Mouse (Mus musculus): Measurements from ENCODE around the gene Ush2a.

Ush2a gene

DNA sequence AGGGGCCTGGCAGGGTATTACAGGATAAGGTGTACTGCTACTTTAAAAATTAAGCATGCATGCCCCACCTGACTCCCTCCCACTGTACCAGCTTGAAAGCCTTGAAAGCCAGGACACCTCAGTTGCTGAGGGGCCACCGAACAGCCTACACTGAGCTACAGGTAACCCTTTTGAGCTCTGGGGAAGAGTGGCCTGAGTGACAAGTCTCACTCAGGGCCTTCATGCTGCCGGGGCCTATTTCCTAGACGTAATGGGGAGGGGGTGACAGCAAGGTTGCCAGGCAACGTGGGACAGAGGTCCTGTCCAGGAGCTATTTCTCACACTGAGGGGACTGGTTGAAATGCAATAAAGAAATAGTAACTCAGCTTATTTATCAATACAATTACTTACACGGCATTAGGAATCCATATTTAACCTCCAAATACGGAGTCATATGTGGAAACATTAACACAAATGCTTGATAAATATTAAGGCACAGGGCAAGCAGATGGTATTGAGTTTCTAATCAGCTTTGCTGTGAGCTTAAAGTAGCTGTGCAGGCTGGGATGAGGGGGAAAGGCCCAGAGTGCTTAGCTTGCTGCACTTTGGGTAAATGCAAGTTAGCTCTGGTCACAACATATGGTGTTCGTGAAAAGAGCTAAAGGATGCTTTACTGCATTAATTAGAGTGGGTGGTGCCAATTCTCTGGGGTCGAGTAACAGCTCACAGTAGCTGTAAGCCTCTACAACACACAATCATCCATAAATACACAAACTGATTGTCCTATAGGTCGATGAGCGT is at the start of gene Ush2a:
Gene Ush2a, plus strand, starts transcription at position 121 of the 780 bp plus-strand sequence.
- DNase-seq (ENCODE audit: low read depth): no peak

DNA sequence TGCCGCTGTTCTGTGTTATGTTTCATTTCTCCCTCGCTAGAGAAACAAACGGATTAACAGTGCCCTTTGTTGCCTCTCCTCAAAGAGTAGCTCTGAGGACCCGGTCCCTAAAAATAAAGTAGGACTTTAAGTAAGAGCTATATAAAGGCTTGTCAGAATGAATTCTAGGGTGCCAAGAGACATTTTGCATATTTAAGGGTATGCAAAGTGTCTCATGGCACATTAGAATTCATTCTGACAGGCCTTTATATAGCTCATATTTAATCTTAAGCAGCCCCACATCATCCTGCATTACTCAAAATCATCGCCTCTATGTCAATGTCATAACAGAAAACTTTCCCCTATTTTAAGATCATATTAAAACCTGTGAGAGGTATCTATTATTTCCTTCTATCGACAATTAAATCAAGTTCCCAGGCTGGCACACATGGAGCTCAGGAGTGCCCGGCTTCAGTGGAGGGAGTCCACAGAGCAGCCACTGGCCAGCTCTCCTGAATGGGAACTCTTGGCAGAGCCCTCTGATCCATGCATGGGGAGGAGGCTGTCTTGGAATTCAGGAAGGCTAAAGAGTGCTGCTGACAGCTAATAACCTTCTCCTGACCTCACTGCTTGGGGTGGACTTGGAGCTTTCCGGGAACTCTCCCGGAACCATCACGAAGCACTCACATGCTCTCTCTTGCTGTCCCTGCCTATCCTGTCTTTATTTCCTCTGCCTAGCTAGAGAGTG is 46.8 kb upstream of the Ush2a start:
- no peak for DNase-seq (ENCODE audit: low read depth)

DNA sequence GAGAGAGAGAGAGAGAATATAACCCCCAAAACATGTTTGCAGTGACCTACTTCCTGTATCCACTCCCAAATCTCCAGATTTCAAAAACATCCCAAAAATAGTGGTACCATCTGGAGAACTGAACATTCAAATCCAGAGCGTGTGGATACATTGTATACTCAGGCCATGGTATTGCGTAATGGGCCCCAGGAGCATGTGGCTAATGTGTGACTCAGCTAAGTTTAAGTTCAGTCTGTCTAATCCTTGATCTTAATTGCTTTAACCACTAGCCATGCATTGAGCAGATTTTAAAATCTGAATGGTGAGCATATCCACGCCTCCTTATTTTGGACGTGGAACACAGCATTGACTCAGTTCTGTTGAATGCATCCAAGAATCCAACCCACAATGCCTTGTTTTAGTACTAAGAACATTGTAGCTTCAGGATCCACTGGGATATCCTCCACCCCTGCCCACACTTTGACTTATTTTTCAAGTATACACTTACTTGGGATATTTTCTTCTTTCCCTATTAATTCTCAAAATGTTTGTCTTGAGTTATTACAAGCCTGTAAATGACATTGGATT is 40.5 kb upstream of the Ush2a start:
- DNase-seq (ENCODE audit: low read depth): no peak

DNA sequence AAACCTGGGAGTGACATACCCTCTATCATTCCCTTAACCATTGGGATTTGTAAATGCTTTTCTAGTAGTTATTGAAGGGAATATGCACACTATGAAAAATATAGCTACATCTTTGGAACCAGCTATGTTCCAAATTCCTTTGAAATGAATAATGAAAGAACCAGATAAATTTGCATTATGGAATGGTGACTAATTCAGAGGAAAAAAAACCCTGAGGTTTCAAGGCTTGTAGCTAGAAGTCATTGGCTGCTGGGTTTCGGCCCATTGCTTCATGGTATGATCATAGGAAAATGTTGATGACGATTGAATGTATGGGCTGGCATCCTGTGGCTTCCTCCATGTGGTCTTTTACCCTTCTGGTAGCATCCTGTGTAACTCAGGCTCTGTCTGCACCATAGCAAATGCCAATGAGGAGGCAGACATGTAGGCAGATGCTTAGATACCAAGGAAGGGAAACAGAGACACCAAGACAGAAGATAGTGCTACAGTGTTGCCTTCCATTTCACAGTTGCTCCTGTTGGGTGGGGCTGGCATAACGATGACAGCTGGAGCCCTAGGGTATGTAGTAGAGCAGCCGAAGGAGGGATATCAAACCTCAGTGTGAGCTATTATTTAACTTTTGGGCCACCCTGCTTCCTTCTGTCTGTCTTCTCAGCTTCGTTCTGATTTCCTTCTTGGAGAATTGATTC is 28.6 kb upstream of the Ush2a start:
- DNase-seq (ENCODE audit: low read depth): no peak

DNA sequence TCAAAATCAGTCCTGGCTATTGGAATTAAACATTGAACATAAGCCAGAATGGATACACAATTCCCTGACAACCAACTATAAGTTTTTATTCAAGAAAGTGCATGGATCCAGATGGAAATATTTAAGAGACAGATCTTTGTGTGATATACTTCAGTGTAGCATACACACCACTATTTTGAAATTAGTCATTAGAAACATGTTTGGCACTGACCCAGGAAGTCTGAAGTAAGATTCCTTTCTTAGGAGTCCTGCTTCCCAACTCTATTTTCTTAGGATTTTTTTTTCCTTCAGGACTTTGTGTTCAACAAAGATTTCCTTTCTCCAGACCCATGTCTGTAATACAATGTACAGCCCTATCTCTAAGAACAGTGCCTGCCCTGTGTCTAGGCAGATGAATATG is 23.2 kb upstream of the Ush2a start:
- no peak for DNase-seq (ENCODE audit: low read depth)

DNA sequence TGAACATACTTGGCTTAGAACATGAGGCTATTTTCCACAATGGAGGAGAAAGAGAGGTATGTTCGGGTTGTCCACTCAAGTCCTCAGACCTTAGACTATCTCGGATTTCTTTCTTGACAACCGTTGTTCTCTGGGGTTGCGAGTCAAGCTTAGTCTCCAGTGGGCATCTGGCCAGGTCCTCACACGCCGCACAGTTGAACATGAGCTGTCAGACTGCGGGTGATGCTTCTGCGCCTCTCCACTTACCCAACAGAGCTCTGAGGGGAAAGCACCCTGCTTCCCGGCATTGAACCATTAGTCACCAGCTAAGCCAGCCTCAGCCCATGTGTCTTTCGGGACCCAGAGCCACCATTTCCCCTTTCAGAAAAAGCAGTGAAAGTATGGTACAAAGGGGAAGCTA is 20.1 kb upstream of the Ush2a start:
- no peak for DNase-seq (ENCODE audit: low read depth)

DNA sequence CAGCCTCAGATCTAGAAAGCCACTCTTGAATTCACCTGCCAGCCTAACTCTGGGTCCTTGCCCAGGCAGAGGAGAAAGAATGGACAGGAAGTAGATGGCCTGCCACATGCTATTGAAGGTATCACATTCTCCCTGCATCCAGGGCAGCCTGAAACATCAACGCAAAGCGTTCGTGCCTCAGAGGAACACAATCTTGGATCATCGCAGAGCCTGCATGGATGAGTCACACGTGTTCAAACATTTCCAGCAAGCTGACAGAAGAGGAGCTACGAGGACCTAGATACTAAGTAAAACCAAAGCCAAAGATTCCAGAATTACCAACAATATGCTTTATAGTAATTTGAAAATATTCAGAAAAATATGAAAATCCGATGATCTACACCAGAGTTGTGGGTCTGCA is 4.3 kb upstream of the Ush2a start:
- DNase-seq (ENCODE audit: low read depth): no peak

DNA sequence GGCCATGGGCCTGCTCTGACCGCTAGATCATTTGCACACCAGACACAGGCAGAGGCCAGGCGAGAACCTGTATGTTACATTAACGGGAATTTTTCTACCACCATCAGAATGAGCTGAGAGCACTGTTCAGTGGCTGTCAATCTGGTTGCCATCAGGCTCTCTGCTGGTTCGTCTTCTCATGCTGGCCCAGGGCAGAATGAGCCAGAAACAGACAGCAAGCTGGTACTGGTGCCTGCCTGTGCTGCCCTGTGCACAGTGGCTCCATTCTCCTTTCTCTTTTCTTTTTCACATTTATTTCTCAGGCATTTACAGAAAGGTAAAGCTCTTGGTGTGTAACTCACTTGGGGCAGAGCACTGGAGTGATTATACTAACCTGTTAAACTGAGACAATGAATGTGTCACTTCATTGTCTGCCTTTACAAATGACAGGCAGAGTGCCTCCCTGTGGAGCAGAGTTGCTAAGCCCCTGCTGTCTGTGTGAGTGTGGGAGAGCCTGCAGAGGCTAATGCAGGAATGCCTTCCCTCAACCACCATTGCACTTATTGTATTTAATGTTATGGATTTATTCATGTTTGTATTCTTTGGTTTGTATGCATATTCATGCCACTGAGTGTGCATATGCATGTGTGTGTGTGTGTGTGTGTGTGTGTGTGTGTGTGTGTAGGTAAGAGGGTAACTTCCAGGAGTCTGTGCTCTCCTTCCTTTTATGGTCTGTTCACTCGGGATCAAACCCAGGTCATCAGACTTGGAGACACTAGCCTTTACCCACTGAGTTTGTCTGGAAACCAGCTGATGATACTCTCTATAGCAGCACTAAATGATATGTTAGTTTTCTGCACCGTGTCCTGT is 1.3 kb upstream of the Ush2a start:
- no peak for DNase-seq (ENCODE audit: low read depth)

DNA sequence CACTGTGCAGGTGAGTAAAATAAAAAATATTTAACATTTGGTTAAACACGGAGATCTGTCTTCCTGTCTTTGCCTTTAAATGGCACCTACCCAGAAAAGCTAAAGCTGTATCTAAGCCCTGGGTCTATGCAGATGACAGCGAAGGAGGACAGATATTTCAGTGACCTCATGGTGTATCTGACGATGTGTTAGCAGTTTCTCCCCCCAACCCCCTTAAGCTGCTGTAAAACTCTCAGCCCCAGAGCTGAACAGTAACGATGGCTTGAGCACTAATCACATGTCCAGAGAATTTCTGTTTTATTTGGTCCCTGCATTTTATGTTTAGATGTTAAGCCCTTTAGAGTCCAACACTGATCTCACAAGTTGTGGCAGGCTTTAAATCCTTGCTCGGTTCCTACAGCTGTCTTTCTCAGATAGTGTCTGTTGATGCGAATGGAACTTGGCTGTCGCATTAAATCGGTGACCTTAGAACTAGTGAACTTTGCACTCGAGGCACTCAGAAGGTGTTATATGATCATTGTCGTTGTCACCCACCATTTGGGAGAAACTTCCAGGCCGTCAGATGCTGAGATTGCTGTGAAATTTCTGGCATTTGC is 5.4 kb downstream of the Ush2a start:
- DNase-seq (ENCODE audit: low read depth): no peak

DNA sequence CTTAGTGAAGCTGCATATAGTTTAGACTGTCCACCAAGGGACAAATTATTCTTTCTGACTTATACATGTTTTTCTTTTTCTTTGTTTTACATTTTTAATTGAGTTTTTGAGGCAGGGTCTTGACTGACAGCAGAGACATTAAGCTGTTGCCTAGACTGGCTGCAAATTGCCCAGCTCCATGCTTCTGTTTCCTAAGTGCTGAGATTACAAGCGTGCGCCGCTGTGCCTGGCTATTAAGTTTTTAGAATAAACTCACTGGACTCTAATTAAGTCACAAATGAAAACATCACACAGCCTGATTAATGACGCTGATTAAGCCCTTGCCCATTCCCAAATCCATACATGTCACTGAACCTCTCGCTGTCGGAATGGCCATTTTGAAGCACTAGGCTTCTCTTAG is 7.2 kb downstream of the Ush2a start:
- DNase-seq (ENCODE audit: low read depth): no peak

DNA sequence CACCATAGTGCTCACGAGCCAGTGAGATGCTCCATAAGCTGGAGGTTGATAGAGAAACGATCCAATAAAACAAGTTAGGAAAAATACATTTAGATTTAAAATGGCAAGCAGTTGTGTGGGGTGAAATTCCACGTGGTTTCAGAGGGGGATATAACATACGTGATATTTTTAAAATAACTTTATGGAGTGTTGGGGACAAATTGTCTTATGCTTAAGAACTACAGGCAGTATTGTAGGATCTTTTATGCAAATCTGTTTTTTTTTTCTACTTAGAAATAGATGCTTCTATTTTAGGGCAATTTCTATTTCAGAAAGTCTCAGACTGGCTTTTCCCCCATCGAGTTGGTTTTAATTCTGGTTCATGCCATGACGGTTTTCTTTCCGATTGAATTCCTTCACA is 51.5 kb downstream of the Ush2a start:
- DNase-seq (ENCODE audit: low read depth): no peak

DNA sequence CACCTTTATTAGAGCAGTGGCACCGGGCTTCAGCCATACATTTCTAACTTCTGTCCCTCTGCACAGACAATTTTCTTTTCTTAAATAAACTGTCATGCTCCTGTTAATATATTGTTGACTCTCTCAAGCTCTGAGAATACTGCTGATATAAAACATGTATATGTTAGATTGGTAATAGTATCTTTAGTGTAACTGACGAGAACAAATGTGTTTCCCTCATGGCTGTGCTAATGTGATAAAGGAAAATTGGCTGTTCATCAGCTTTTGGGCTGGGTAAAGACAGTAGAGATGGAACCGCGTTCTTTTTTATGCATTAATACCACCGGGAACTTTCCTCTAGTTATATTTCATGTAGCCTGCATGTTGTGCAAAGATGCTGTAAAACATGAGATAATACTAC is 54.8 kb downstream of the Ush2a start:
- DNase-seq (ENCODE audit: low read depth): no peak

DNA sequence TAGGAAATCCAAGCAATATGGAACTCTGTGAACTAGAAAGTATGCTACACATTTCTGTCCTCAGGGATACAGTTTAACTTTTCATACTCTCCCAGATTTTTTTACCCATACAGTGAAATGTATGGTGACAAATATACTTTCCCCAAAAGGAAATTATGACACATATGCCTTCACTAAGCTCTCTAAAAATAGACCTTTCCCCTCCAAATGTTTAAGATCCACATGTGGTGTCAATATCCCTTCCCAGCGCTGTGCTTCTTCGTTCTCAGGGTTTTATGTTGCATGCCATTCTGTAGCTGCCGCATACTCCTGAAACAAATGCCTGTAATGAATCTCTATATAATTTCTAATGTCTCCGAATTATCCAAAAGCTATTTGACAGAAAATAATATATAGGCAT is 58.4 kb downstream of the Ush2a start:
- DNase-seq (ENCODE audit: low read depth): no peak

DNA sequence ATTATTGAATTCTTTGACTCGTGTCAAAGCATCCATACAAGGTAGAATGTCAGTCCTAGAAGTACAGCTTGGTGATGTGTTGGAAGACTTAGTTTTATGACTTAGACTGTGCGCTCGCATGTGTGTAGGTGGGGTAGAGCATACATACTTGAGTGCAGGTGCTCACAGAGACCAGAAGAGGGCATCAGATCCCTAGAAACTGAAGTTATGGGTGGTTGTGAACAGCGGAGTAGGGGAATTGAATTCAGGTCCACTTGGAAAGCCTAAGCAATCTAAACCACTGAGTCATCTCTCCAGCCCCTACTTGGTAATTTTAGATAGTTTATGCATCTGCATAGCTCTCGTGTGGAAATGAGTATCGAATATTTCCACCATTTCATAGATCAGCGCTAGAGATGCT is 59.7 kb downstream of the Ush2a start:
- peak; percentile 6 for DNase-seq (ENCODE audit: low read depth)

DNA sequence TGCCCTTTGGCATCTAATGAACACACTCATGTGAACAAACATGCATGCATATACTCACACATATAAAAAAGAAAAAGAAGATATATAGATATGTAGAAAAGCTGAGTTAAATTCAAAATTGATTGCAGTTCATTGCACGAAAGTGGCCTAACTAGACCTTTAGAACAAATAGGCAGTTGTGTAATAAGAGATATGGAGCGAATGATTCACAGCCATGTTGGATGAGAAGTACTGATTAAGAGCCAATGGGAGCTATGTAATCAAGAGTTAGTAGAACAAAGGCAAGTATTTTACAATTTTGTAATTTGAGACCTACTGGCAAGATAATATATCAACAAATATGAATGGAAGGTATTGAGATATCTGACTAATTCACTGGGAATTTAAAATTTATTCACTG is 68.6 kb downstream of the Ush2a start:
- no peak for DNase-seq (ENCODE audit: low read depth)

DNA sequence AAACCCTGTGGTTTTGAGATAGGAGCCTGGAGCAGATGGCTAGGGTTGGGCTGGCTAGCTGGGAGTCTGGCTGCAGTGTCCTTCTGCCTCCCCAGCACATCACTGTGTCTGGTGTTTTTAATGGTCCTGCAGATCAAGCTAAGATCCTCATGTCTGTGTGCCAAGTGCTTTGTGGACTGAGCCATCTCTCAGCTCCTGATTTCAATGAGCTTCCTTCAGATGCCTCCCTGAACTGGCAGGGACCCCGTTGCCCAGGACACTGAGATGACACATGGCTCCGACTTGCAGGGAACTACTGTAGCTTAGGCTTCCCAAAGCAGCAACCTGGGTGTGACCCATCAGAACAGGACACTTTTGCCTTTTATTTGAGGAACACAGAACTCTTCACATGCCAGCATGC is 72.1 kb downstream of the Ush2a start:
- DNase-seq (ENCODE audit: low read depth): no peak

DNA sequence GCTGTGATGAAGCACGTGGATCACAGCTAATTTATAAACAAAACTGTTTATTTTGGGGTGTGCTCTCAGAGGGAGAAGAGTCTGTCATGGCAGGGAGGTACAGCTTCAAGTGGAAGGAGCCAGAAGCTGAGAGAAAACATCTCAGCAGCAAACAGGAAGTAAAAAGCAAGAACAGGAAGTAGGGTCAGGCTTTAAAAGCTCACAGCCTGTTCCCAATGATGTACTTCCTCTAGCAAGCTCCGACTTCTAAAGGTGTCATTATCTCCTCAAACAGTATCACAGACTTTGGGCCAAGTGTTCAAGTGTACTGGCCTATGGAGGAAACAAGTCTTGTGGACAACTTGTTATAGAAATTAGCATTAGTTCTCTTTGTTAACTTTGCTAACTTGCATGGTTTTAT is 85.9 kb downstream of the Ush2a start:
- no peak for DNase-seq (ENCODE audit: low read depth)

DNA sequence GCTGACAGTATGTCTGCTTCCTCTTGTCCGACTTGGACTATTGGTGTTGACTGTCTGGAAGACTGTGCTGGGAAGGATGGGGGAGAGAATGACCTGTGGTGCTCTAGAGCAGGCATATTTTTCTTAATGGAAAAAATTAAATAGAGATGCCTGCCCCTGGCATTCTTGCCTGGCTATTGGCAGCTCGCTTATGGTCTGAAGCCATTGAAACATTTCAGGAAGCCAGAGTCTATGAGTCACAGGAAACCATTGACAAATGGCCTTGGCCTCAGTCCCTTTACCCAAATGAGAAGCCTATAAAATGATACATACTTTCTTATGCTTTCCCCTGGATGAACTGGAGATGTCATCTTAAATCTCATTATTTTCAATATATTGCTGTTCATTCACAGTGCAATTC is 92.9 kb downstream of the Ush2a start:
- peak; percentile 2 for DNase-seq (ENCODE audit: low read depth)

DNA sequence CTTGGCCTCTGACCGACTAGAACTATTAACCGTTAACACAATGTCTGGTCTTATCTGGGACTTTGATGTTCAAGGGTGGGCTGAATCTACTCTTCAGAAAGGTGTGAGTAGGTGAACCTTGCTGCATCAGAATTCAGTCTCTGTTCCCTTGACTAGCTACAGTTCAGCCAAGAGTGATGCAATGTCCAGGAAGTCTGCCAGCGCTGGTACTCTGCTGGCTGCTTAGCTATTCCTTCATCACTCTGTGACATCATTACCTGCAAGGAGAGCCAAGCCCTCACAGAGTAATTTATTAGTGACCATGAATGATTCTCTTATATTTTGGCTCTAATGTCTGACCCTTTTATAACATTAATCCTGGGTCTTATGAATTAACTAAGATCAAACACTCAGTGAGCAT is 101.7 kb downstream of the Ush2a start:
- DNase-seq (ENCODE audit: low read depth): no peak

DNA sequence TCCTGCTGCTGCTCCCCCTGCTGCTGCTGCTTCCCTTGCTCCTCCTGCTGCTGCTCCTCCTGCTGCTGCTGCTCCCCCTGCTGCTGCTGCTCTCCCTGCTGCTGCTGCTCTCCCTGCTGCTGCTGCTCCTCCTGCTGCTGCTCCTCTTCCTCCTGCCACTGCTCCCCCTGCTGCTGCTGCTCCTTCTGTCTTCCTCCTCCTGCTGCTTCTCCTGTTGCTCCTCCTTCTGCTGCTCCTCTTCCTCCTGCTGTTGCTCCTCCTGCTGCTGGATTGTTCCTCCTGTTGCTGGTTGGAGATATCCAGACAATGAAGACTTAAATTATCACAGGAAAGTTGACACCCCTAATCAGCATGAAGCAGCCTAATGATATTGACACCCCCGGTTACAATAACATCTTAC is 123.4 kb downstream of the Ush2a start:
- DNase-seq (ENCODE audit: low read depth): no peak

DNA sequence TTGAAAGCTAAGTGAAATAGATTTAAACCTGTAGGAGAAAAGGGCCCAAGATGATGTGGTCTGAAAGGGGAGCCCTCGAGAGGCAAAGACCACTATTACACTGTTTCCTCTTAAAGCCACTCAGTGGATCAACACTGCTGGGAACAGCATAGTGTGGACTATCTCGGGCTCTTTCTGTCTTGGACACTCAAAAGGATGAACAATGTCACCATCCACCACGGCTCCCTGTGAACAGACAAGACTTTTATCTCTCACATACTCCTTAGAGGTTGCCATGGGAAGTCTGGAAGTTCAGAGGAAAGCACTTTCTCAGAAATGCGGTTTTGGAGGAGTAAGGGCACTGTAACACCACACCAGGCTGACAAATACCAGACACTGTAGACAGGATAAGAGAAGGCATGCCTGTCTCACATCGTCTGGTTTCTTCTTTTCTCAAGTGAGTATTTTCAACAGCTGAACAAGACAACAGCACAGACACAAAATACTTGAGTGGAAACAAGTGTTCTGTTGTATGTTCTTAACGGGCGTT is 124.0 kb downstream of the Ush2a start:
- no peak for DNase-seq (ENCODE audit: low read depth)
